Mouse (Mus musculus): ENCODE data around the gene Ppan.

- TF ChIP-seq POLR2A (IDR thresholded peaks at IDR 0.05; ENCODE audit: insufficient read depth, low read length): no peak
- peak; percentile 84 for TF ChIP-seq CTCF (IDR thresholded peaks at IDR 0.05; ENCODE audit: low read depth, low read length)
Measured at GRCm38 (mm10) chr9:20898511-20899073, 10.6 kb downstream of the Ppan start, which contains the start of gene Eif3g.

Data from ES-Bruce4 (cell line).